Mouse (Mus musculus): ENCODE data around the gene Gfi1.

- TF ChIP-seq CTCF (IDR thresholded peaks at IDR 0.05; ENCODE audit: extremely low read depth, insufficient read depth, insufficient read length, insufficient replicate concordance) (no peak), POLR2A (IDR thresholded peaks at IDR 0.05; ENCODE audit: low read depth, low read length) (no peak)
These were observed 20.1 kb downstream of the Gfi1 start for GRCm38 (mm10) chr5:107705756-107706155.
